Mouse (Mus musculus) limb, embryonic 10.5 days (tissue): ENCODE results near the gene Cdca7. TPM values are rescaled to one million over a fixed set of nuclear protein-coding genes. Genes with fewer than 3 reads are reported as not detected.
A peak's percentile ranks its signal among the peaks of the same experiment; 100 is the strongest.

Experiments
- DNase-seq: peaks from one replicate; pipeline ENCODE4 v3.0.0-alpha.2; 2017; ENCODE audit warnings: low spot score
- H3K27ac ChIP-seq: fragments of 300-500 bp; sonication (generic); 2 replicates; pipeline ENCODE4 v1.5.1; 2016; ENCODE audit warnings: mild to moderate bottlenecking
- H3K27me3 ChIP-seq: fragments of 300-500 bp; sonication (generic); 2 replicates; pipeline ENCODE4 v1.6.1; 2016; ENCODE audit warnings: low read depth, mild to moderate bottlenecking; ENCODE audit not compliant: poor library complexity, severe bottlenecking
- H3K36me3 ChIP-seq: fragments of 300-500 bp; sonication (generic); 2 replicates; pipeline ENCODE4 v1.6.1; 2016; ENCODE audit warnings: mild to moderate bottlenecking, moderate library complexity
- H3K4me1 ChIP-seq: fragments of 300-500 bp; sonication (generic); 2 replicates; pipeline ENCODE4 v1.6.1; 2016
- H3K4me3 ChIP-seq: fragments of 300-500 bp; sonication (generic); 2 replicates; pipeline ENCODE4 v1.5.1; 2016; ENCODE audit warnings: mild to moderate bottlenecking, moderate library complexity
- H3K9me3 ChIP-seq: fragments of 300-500 bp; sonication (generic); replicated peaks from 2 replicates; pipeline ENCODE4 v1.6.1; 2016; ENCODE audit warnings: mild to moderate bottlenecking
- WGBS: fragments of 180-500 bp; shearing (Covaris S2); methylation state at CpG from one replicate; pipeline ENCODE4 v1.1.7; 2016; 5-methylcytosine and 5-hydroxymethylcytosine counted together
- polyA plus RNA-seq: library from polyadenylated mRNA; unstranded; fragments of >200 nt; fragmentation: Nextera tagmentation; extraction: Ambion mirVana; gene quantifications from 2 replicates; pipeline ENCODE4 v1.2.1, GENCODE M21; 2016

The Cdca7 gene
- polyA plus RNA-seq, 1 experiment from 2014 or later: 290 TPM

- no peaks in the 10 kb centered on the region for H3K27me3 ChIP-seq
- peaks cover 15% of the 10 kb centered on the region for H3K4me1 ChIP-seq
- no peak overlapping the region for H3K4me3 ChIP-seq
- H3K36me3 ChIP-seq: no peaks in the 10 kb centered on the region
- DNase-seq: peak; percentile 35
- peak overlapping the region; percentile 74 for H3K27ac ChIP-seq
- no peaks in the 10 kb centered on the region for H3K9me3 ChIP-seq
- WGBS: 55% methylated on average over 16 of the region's 16 CpGs
Measured at GRCm38 (mm10) chr2:72471415-72472070, 4.4 kb upstream of the Cdca7 start.

GRCm38 (mm10) chr2:72474531-72475287 is 1.2 kb upstream of the Cdca7 start:
- H3K4me3 ChIP-seq: peak overlapping the region; percentile 92

GRCm38 (mm10) chr2:72475423-72475796 is 549 bp upstream of the Cdca7 start:
- Histone ChIP-seq H3K36me3 (peaks cover 26% of the 10 kb centered on the region), H3K27me3 (no peaks in the 10 kb centered on the region), H3K9me3 (no peaks in the 10 kb centered on the region), H3K4me1 (peaks cover 42% of the 10 kb centered on the region), H3K27ac (peak overlapping the region; percentile 97), H3K4me3 (peak overlapping the region; percentile 92)
- no peak for DNase-seq
- 1% methylated on average over 7 of the region's 7 CpGs for WGBS

More at GRCm38 (mm10) chr2:72474531-72475287, 1.2 kb upstream of the Cdca7 start:
- peaks cover 38% of the 10 kb centered on the region for H3K4me1 ChIP-seq
- peaks cover 19% of the 10 kb centered on the region for H3K36me3 ChIP-seq
- H3K27ac ChIP-seq: peak overlapping the region; percentile 97
- no peaks in the 10 kb centered on the region for H3K9me3 ChIP-seq
- H3K27me3 ChIP-seq: no peaks in the 10 kb centered on the region
- DNase-seq: peak; percentile 54
- WGBS: 39% methylated on average over 7 of the region's 7 CpGs

- peak; percentile 80 for DNase-seq
- peaks cover 41% of the 10 kb centered on the region for H3K4me1 ChIP-seq
- peak overlapping the region; percentile 97 for H3K27ac ChIP-seq
- no peaks in the 10 kb centered on the region for H3K27me3 ChIP-seq
- peaks cover 39% of the 10 kb centered on the region for H3K36me3 ChIP-seq
- no peaks in the 10 kb centered on the region for H3K9me3 ChIP-seq
- under 1% methylated on average over 53 of the region's 53 CpGs for WGBS
- peak overlapping the region; percentile 92 for H3K4me3 ChIP-seq
Measured at GRCm38 (mm10) chr2:72476486-72477211, 690 bp downstream of the Cdca7 start.

GRCm38 (mm10) chr2:72477221-72477620 is 1.3 kb downstream of the Cdca7 start:
- Histone ChIP-seq H3K4me1 (peaks cover 42% of the 10 kb centered on the region), H3K4me3 (peak overlapping the region; percentile 92), H3K27me3 (no peaks in the 10 kb centered on the region), H3K36me3 (peaks cover 45% of the 10 kb centered on the region), H3K27ac (peak overlapping the region; percentile 97), H3K9me3 (no peaks in the 10 kb centered on the region)
- DNase-seq: no peak
- WGBS: 3% methylated on average over 11 of the region's 11 CpGs

- WGBS: 87% methylated on average over 4 of the region's 4 CpGs
- Histone ChIP-seq H3K27ac (no peak overlapping the region), H3K4me3 (peak overlapping the region; percentile 92), H3K9me3 (no peaks in the 10 kb centered on the region), H3K36me3 (peaks cover 54% of the 10 kb centered on the region), H3K4me1 (peaks cover 44% of the 10 kb centered on the region), H3K27me3 (no peaks in the 10 kb centered on the region)
- DNase-seq: no peak
Measured at GRCm38 (mm10) chr2:72478176-72478575, 2.2 kb downstream of the Cdca7 start.

- Histone ChIP-seq H3K27ac (no peak overlapping the region), H3K9me3 (no peaks in the 10 kb centered on the region), H3K4me1 (peaks cover 44% of the 10 kb centered on the region), H3K4me3 (no peak overlapping the region), H3K27me3 (no peaks in the 10 kb centered on the region), H3K36me3 (peaks cover 62% of the 10 kb centered on the region)
- WGBS: 85% methylated on average over 13 of the region's 13 CpGs
- DNase-seq: no peak
Measured at GRCm38 (mm10) chr2:72478921-72479320, 3.0 kb downstream of the Cdca7 start.

- Histone ChIP-seq H3K27ac (no peak overlapping the region), H3K36me3 (peaks cover 71% of the 10 kb centered on the region), H3K4me3 (no peak overlapping the region), H3K4me1 (peaks cover 41% of the 10 kb centered on the region), H3K27me3 (no peaks in the 10 kb centered on the region), H3K9me3 (no peaks in the 10 kb centered on the region)
- no peak for DNase-seq
- WGBS: 93% methylated on average over 9 of the region's 9 CpGs
Measured at GRCm38 (mm10) chr2:72479818-72480217, 3.9 kb downstream of the Cdca7 start.

GRCm38 (mm10) chr2:72491650-72492049 is 15.7 kb downstream of the Cdca7 start:
- H3K27ac ChIP-seq: no peak overlapping the region
- WGBS: 45% methylated on average over 7 of the region's 7 CpGs
- H3K36me3 ChIP-seq: peaks cover 12% of the 10 kb centered on the region
- H3K4me1 ChIP-seq: peaks cover 5% of the 10 kb centered on the region
- DNase-seq: no peak
- H3K4me3 ChIP-seq: no peak overlapping the region
- no peaks in the 10 kb centered on the region; the same call in 1 of the 2 replicates for H3K27me3 ChIP-seq
- H3K9me3 ChIP-seq: no peaks in the 10 kb centered on the region

- Histone ChIP-seq H3K9me3 (no peaks in the 10 kb centered on the region), H3K4me3 (no peak overlapping the region), H3K36me3 (no peaks in the 10 kb centered on the region), H3K27ac (no peak overlapping the region), H3K4me1 (peaks cover 5% of the 10 kb centered on the region), H3K27me3 (no peaks in the 10 kb centered on the region; the same call in 1 of the 2 replicates)
- DNase-seq: no peak
- WGBS: 61% methylated on average over 14 of the region's 14 CpGs
Measured at GRCm38 (mm10) chr2:72493039-72493438, 17.1 kb downstream of the Cdca7 start.

GRCm38 (mm10) chr2:72499074-72499721 is 23.2 kb downstream of the Cdca7 start:
- no peaks in the 10 kb centered on the region for H3K36me3 ChIP-seq
- H3K9me3 ChIP-seq: no peaks in the 10 kb centered on the region
- H3K27me3 ChIP-seq: peaks cover 15% of the 10 kb centered on the region
- peak; percentile 57 for DNase-seq
- 2% methylated on average over 23 of the region's 23 CpGs for WGBS
- H3K27ac ChIP-seq: peak overlapping the region; percentile 81
- peak overlapping the region; percentile 43 for H3K4me3 ChIP-seq
- H3K4me1 ChIP-seq: peaks cover 23% of the 10 kb centered on the region

- Histone ChIP-seq H3K36me3 (no peaks in the 10 kb centered on the region), H3K4me1 (peaks cover 23% of the 10 kb centered on the region), H3K27me3 (peaks cover 15% of the 10 kb centered on the region), H3K4me3 (peak overlapping the region; percentile 43), H3K27ac (no peak overlapping the region; the same call in 1 of the 2 replicates), H3K9me3 (no peaks in the 10 kb centered on the region)
- 25% methylated on average over 8 of the region's 8 CpGs for WGBS
- no peak for DNase-seq
Measured at GRCm38 (mm10) chr2:72499782-72500411, 23.9 kb downstream of the Cdca7 start.
